Comparison of ENCODE assay signal across 15 mouse cellular contexts in the genomic region with DNA sequence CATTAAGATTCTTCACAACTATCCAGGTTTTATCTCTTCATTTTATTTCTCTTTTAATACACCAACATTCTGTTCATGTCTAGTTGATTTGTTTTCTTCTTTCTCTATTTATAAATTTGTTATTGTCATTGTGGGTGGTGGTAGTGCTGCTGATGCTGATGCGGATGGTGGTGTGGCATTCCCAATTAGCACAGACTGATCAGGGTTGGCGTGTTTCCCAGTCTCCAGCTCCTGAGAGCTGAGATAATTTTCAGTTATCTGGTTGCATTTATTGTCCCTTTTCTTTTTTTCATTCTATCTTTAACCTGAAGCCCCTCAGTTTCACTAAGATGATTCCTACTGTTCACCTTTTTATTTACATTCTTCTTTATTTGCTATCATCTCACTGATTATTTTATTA.
A peak's percentile ranks its signal among the peaks of the same experiment; 100 is the strongest.
DNase-seq lines count a peak whose midpoint lies in the region.
"Had no signal": no experiment of that assay in that cellular context is flagged by ENCODE, and none has a peak within 500 bp of the region (broad histone marks: within the 10 kb centered on the region; RNA-seq: fewer than 3 reads in every experiment).

No protein-coding gene starts in this region.

- DNase-seq in cerebellum, postnatal 10 days, result peak; percentile 42 to 58
- DNase-seq in cerebellum, adult 18-20 months, result no peak
- peak; percentile 15 for DNase-seq in left cerebral cortex, postnatal 4 days
- no peak for DNase-seq in left cerebral cortex, adult 11 months (ENCODE audit: low spot score)
- DNase-seq in layer of hippocampus, adult 9-11 months, result peak; percentile 81
- DNase-seq in right cerebral cortex, postnatal 4 days, result peak; percentile 11
- DNase-seq in spleen, postnatal 10 days (ENCODE audit: low spot score in 2 of 2), result no peak
- no peak for DNase-seq in urinary bladder, postnatal 4 days (ENCODE audit: low spot score in 2 of 2)
- DNase-seq: adrenal gland, adult 8-10 months; gastrocnemius, postnatal 14 days; heart, adult 18-20 months; kidney, postnatal 4 days; lung, adult 2 months; thymus, adult 18-20 months; thymus, postnatal 4 days had no signal

- intact Hi-C loops in left cerebral cortex, postnatal 4 days (cut with DNase I), result no loop called here

Comparison
In these comparisons a context has a peak if more than half of its experiments do, and no peak if none do; other contexts are left out.
1. DNase-seq: peak in cerebellum, postnatal 10 days (2 of 2), left cerebral cortex, postnatal 4 days (single experiment), layer of hippocampus, adult 9-11 months (single experiment) and right cerebral cortex, postnatal 4 days (single experiment); none in cerebellum, adult 18-20 months (0 of 2), left cerebral cortex, adult 11 months (single experiment), spleen, postnatal 10 days (0 of 2) and urinary bladder, postnatal 4 days (0 of 2).